Mouse (Mus musculus) G1E (cell line): Measurements from ENCODE around the gene Hist1h4k. TPM values are rescaled to one million over a fixed set of nuclear protein-coding genes. Genes with fewer than 3 reads are reported as not detected.

Experiments used
- ATAC-seq: 2 replicates; pipeline ENCODE4 v1.8.0; 2016; ENCODE audit warnings: mild to moderate bottlenecking; ENCODE audit not compliant: insufficient number of reproducible peaks, poor library complexity, low FRiP score, severe bottlenecking; ENCODE audit errors: extremely low read depth
- DNase-seq: peaks from one replicate; pipeline ENCODE4 v3.0.0; 2012; ENCODE audit warnings: low spot score
- H3K27me3 ChIP-seq: 2 replicates; pipeline ENCODE4 v1.6.1; 2012; ENCODE audit warnings: mild to moderate bottlenecking, low read length, inconsistent platforms; ENCODE audit not compliant: insufficient read depth
- H3K36me3 ChIP-seq: replicated peaks from 2 replicates; pipeline ENCODE3; 2012; ENCODE audit warnings: mild to moderate bottlenecking, inconsistent platforms
- H3K4me1 ChIP-seq: 2 replicates; pipeline ENCODE4 v1.6.1; 2012; ENCODE audit warnings: low read depth, low read length, inconsistent platforms, mixed read lengths; ENCODE audit not compliant: insufficient read depth
- H3K4me3 ChIP-seq: 2 replicates; pipeline ENCODE4 v1.5.1; 2012; ENCODE audit warnings: low read depth, mild to moderate bottlenecking, inconsistent platforms, low read length, moderate library complexity, mixed read lengths
- H3K9me3 ChIP-seq: replicated peaks from 2 replicates; pipeline ENCODE4 v1.6.1; 2012; ENCODE audit warnings: inconsistent platforms
- CTCF ChIP-seq: IDR thresholded peaks from 2 replicates; pipeline ENCODE4 v1.5.1; 2012; ENCODE audit warnings: low read depth, low read length, inconsistent platforms, mixed read lengths
- GATA1 ChIP-seq: IDR thresholded peaks from 2 replicates; pipeline ENCODE4 v1.6.1; 2012; ENCODE audit warnings: borderline replicate concordance, low read length, inconsistent platforms, mixed read lengths
- GATA2 ChIP-seq: IDR thresholded peaks from 2 replicates; pipeline ENCODE4 v1.6.1; 2012; ENCODE audit warnings: low read depth, low read length, inconsistent platforms, borderline replicate concordance
- POLR2AphosphoS5 ChIP-seq: IDR thresholded peaks from 2 replicates; pipeline ENCODE4 v1.6.1; 2012; ENCODE audit warnings: low read depth, low read length, inconsistent platforms; ENCODE audit not compliant: insufficient replicate concordance
- TAL1 ChIP-seq: conservative IDR thresholded peaks from 2 replicates; pipeline ENCODE4 v1.6.1; 2012; ENCODE audit warnings: low read depth, low read length, inconsistent platforms, mixed read lengths
- polyA plus RNA-seq: library from polyadenylated mRNA; stranded (reverse); fragments of >175 nt; gene quantifications from 2 replicates; pipeline ENCODE4 v1.2.3, GENCODE M21; 2012
- total RNA-seq, 2 experiments: library from RNA; stranded (forward) in 1 of 2; stranded (reverse) in 1 of 2; fragments of 200-1000 nt in 1 of 2; fragments of >200 nt in 1 of 2; fragmentation: Nextera tagmentation in 1 of 2; gene quantifications; 2 replicates each; pipeline ENCODE4 v1.2.3; 2014 to 2017

Gene Hist1h4k
- total and polyA plus RNA-seq, 3 experiments: 12.1 to 5,364 (median 1,147) TPM

GRCm38 (mm10) chr13:21734010-21734905 is 16.0 kb downstream of the Hist1h4k start:
- TF ChIP-seq TAL1 (no peak), CTCF (peak; percentile 44), GATA1 (no peak), POLR2AphosphoS5 (no peak), GATA2 (no peak)
- no peaks in the 10 kb centered on the region for H3K9me3 ChIP-seq
- peak overlapping the region; percentile 58; the same call in 1 of the 2 replicates for H3K4me3 ChIP-seq
- peaks cover 35% of the 10 kb centered on the region for H3K4me1 ChIP-seq
- ATAC-seq (peak; percentile 47; the same call in 1 of the 2 replicates), DNase-seq (peak; percentile 65)
- H3K27me3 ChIP-seq: peaks cover 3% of the 10 kb centered on the region; the same call in 1 of the 2 replicates
- no peaks in the 10 kb centered on the region for H3K36me3 ChIP-seq

GRCm38 (mm10) chr13:21733466-21733865 is 16.8 kb downstream of the Hist1h4k start:
- DNase-seq (no peak), ATAC-seq (no peak)
- Histone ChIP-seq H3K4me1 (peaks cover 28% of the 10 kb centered on the region), H3K27me3 (peaks cover 3% of the 10 kb centered on the region; the same call in 1 of the 2 replicates), H3K9me3 (no peaks in the 10 kb centered on the region), H3K4me3 (no peak overlapping the region), H3K36me3 (no peaks in the 10 kb centered on the region)
- TF ChIP-seq POLR2AphosphoS5 (no peak), TAL1 (no peak), GATA2 (no peak), GATA1 (no peak), CTCF (no peak)

DNA sequence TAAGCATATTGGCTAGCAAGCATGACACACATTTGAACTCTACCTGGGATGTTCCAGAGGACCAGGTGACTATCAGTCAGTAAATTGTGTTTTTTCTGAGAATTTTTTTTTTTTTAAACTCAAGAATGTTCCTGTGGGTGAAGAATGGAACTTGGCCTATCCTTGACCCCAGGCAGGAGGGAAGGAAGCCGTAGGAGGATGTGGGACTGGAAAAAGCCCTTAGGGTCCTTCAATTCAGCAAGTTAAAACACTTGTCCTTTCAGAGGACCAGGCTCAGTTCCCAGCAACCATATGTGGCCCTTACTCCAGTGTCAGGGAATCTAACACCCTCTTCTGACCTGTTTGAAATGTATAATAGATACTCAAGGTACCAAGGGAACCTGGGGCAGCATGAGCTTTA is 20.8 kb downstream of the Hist1h4k start:
- Histone ChIP-seq H3K4me1 (peaks cover 16% of the 10 kb centered on the region), H3K36me3 (no peaks in the 10 kb centered on the region), H3K27me3 (peaks cover 3% of the 10 kb centered on the region; the same call in 1 of the 2 replicates), H3K4me3 (no peak overlapping the region), H3K9me3 (peaks cover 4% of the 10 kb centered on the region; the same call in 1 of the 2 replicates)
- TF ChIP-seq GATA1 (no peak), POLR2AphosphoS5 (no peak)
- no peak for ATAC-seq
- no peak for DNase-seq

GRCm38 (mm10) chr13:21727948-21728572 is 22.2 kb downstream of the Hist1h4k start:
- peaks cover 4% of the 10 kb centered on the region; the same call in 1 of the 2 replicates for H3K9me3 ChIP-seq
- H3K27me3 ChIP-seq: peaks cover 3% of the 10 kb centered on the region; the same call in 1 of the 2 replicates
- no peaks in the 10 kb centered on the region for H3K36me3 ChIP-seq
- H3K4me1 ChIP-seq: peaks cover 4% of the 10 kb centered on the region; the same call in 1 of the 2 replicates
- ATAC-seq (no peak), DNase-seq (no peak)
- TF ChIP-seq TAL1: no peak
- TF ChIP-seq POLR2AphosphoS5: no peak
- TF ChIP-seq GATA2: no peak
- no peak for TF ChIP-seq GATA1
- no peak for TF ChIP-seq CTCF
- no peak overlapping the region for H3K4me3 ChIP-seq

DNA sequence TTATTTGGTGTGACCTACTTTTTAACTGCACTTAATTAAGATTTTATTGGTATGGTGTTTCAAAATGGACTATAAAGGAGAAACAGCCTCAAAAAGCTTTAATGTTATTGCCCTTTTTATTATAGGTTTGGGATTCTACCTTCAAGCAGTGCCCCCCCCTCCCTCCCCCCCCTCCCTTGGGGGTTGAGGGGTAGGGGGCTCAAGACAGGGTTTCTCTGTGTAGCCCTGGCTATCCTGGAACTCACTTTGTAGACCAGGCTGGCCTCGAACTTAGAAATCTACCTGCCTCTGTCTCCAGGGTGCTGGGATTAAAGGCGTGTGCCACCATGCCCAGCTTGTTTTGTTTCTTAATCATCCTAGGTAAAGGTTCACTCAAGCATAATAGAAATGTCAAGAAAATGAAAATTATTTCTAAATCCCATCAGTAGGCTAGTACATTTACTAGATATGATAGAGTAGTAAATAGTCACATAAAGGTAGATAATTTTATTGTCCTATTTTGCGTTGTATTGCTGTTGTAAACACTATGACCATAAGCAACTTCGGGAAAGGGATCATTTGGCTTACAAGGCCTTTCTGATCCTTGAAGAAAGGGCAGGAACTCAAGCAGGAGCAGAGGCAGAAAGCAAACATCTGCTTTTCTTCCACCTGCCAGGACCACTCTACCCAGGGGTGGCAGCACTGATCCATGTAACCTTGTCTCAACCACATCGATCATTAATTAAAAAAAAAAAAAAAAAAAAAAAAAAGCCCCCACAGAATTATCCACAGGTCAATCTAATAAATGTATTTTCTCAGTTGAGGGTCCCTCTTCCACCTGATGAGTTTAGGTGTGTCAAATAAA is 27.1 kb downstream of the Hist1h4k start:
- H3K4me1 ChIP-seq: peaks cover 20% of the 10 kb centered on the region

More for the DNA sequence above, 27.1 kb downstream of the Hist1h4k start:
- Histone ChIP-seq H3K9me3 (peaks cover 4% of the 10 kb centered on the region; the same call in 1 of the 2 replicates), H3K27me3 (no peaks in the 10 kb centered on the region), H3K4me3 (no peak overlapping the region), H3K36me3 (no peaks in the 10 kb centered on the region)
- no peak for TF ChIP-seq GATA2
- TF ChIP-seq TAL1: no peak
- TF ChIP-seq POLR2AphosphoS5: peak; percentile 93; the same call in 1 of the 2 replicates
- ATAC-seq (no peak), DNase-seq (no peak)
